Mouse (Mus musculus): Measurements from ENCODE around the gene Prpf4. TPM values are rescaled to one million over a fixed set of nuclear protein-coding genes. Genes with fewer than 3 reads are reported as not detected.
A peak's percentile ranks its signal among the peaks of the same experiment; 100 is the strongest.

Gene Prpf4
- 11.6 and 13.8 TPM in 2 replicates for polyA plus RNA-seq (2015; fragmentation: Nextera tagmentation; extraction: Ambion mirVana)

- WGBS = under 1% methylated on average over 39 of the region's 39 CpGs
- H3K4me3 ChIP-seq = peak within 1 kb of the TSS; percentile 91
- H3K4me2 ChIP-seq = peak within 1 kb of the TSS; percentile 86
- peaks cover 36% of the 10 kb centered on the region for H3K4me1 ChIP-seq
- H3K27me3 ChIP-seq (replicated peaks) = no peaks in the 10 kb centered on the region
- H3K36me3 ChIP-seq = peaks cover 40% of the 10 kb centered on the region
- no peaks in the 10 kb centered on the region for H3K9me3 ChIP-seq
- H3K9ac ChIP-seq = peak within 1 kb of the TSS; percentile 96
- H3K27ac ChIP-seq (replicated peaks) = peak within 1 kb of the TSS; percentile 93
- peak; percentile 98 for ATAC-seq (ENCODE audit: extremely low read depth, insufficient number of reproducible peaks, low FRiP score, low TSS enrichment)
Observed at GRCm38 (mm10) chr4:62408601-62409282, at the start of gene Prpf4, which contains the start of gene Cdc26. Gene Prpf4, plus strand, starts transcription at chr4:62408797. Gene Cdc26, minus strand, starts transcription at chr4:62408642.

GRCm38 (mm10) chr4:62359256-62359775, 49.3 kb upstream of the Prpf4 start:
- H3K27ac ChIP-seq (replicated peaks) = no peak overlapping the region
- H3K36me3 ChIP-seq = peaks cover 15% of the 10 kb centered on the region
- peak overlapping the region; percentile 85 for H3K9ac ChIP-seq
- H3K4me3 ChIP-seq = peak overlapping the region; percentile 80
- H3K4me2 ChIP-seq = peak overlapping the region; percentile 81
- ATAC-seq (ENCODE audit: extremely low read depth, insufficient number of reproducible peaks, low FRiP score, low TSS enrichment) = no peak
- H3K27me3 ChIP-seq (replicated peaks) = no peaks in the 10 kb centered on the region
- peaks cover 24% of the 10 kb centered on the region for H3K4me1 ChIP-seq
- 44% methylated on average over 7 of the region's 7 CpGs for WGBS
- H3K9me3 ChIP-seq = no peaks in the 10 kb centered on the region

- H3K9me3 ChIP-seq = no peaks in the 10 kb centered on the region
- peaks cover 24% of the 10 kb centered on the region for H3K4me1 ChIP-seq
- H3K4me2 ChIP-seq = peak within 1 kb of the TSS; percentile 81
- ATAC-seq (ENCODE audit: extremely low read depth, insufficient number of reproducible peaks, low FRiP score, low TSS enrichment) = peak; percentile 100
- peak within 1 kb of the TSS; percentile 83 for H3K27ac ChIP-seq (replicated peaks)
- under 1% methylated on average over 51 of the region's 51 CpGs for WGBS
- no peaks in the 10 kb centered on the region for H3K27me3 ChIP-seq (replicated peaks)
- H3K9ac ChIP-seq = peak within 1 kb of the TSS; percentile 87
- H3K36me3 ChIP-seq = peaks cover 15% of the 10 kb centered on the region
- peak within 1 kb of the TSS; percentile 80 for H3K4me3 ChIP-seq
Observed at GRCm38 (mm10) chr4:62360088-62360804, 48.4 kb upstream of the Prpf4 start, which contains the start of the genes Fkbp15 and Slc31a1. Gene Fkbp15, minus strand, starts transcription at chr4:62360548. Gene Slc31a1, plus strand, starts transcription at chr4:62360727.

GRCm38 (mm10) chr4:62360805-62361455, 47.7 kb upstream of the Prpf4 start:
- no peak; the same call in 1 of the 2 replicates for ATAC-seq (ENCODE audit: extremely low read depth, insufficient number of reproducible peaks, low FRiP score, low TSS enrichment)
- Histone ChIP-seq H3K27ac (replicated peaks) (peak overlapping the region; percentile 80), H3K9me3 (no peaks in the 10 kb centered on the region), H3K4me1 (peaks cover 24% of the 10 kb centered on the region), H3K36me3 (peaks cover 15% of the 10 kb centered on the region), H3K9ac (peak overlapping the region; percentile 87), H3K4me3 (peak overlapping the region; percentile 80), H3K4me2 (peak overlapping the region; percentile 81), H3K27me3 (replicated peaks) (no peaks in the 10 kb centered on the region)
- under 1% methylated on average over 22 of the region's 22 CpGs for WGBS

- no peak for ATAC-seq (ENCODE audit: extremely low read depth, insufficient number of reproducible peaks, low FRiP score, low TSS enrichment)
- H3K4me1 ChIP-seq = peaks cover 24% of the 10 kb centered on the region
Observed at GRCm38 (mm10) chr4:62361571-62361970, 47.0 kb upstream of the Prpf4 start.

GRCm38 (mm10) chr4:62361997-62362396, 46.6 kb upstream of the Prpf4 start:
- Histone ChIP-seq H3K27me3 (replicated peaks) (no peaks in the 10 kb centered on the region), H3K27ac (replicated peaks) (peak overlapping the region; percentile 55), H3K9ac (peak overlapping the region; percentile 87), H3K4me2 (peak overlapping the region; percentile 81), H3K4me1 (peaks cover 24% of the 10 kb centered on the region), H3K36me3 (peaks cover 9% of the 10 kb centered on the region), H3K9me3 (no peaks in the 10 kb centered on the region), H3K4me3 (peak overlapping the region; percentile 80)
- ATAC-seq (ENCODE audit: extremely low read depth, insufficient number of reproducible peaks, low FRiP score, low TSS enrichment) = no peak
- WGBS = 79% methylated on average over 1 of the region's 1 CpGs

More at GRCm38 (mm10) chr4:62361571-62361970, 47.0 kb upstream of the Prpf4 start:
- H3K4me2 ChIP-seq = peak overlapping the region; percentile 81
- peak overlapping the region; percentile 55 for H3K27ac ChIP-seq (replicated peaks)
- peak overlapping the region; percentile 80 for H3K4me3 ChIP-seq
- H3K9me3 ChIP-seq = no peaks in the 10 kb centered on the region
- H3K27me3 ChIP-seq (replicated peaks) = no peaks in the 10 kb centered on the region
- 19% methylated on average over 6 of the region's 6 CpGs for WGBS
- H3K9ac ChIP-seq = peak overlapping the region; percentile 87
- peaks cover 13% of the 10 kb centered on the region for H3K36me3 ChIP-seq

- Histone ChIP-seq H3K4me1 (peaks cover 24% of the 10 kb centered on the region), H3K9me3 (no peaks in the 10 kb centered on the region), H3K36me3 (peaks cover 7% of the 10 kb centered on the region), H3K9ac (no peak overlapping the region; the same call in 1 of the 2 replicates), H3K27me3 (replicated peaks) (no peaks in the 10 kb centered on the region), H3K4me2 (peak overlapping the region; percentile 81), H3K4me3 (peak overlapping the region; percentile 80; the same call in 1 of the 2 replicates), H3K27ac (replicated peaks) (no peak overlapping the region)
- no peak for ATAC-seq (ENCODE audit: extremely low read depth, insufficient number of reproducible peaks, low FRiP score, low TSS enrichment)
- 85% methylated on average over 2 of the region's 2 CpGs for WGBS
Observed at GRCm38 (mm10) chr4:62362437-62362836, 46.2 kb upstream of the Prpf4 start.

GRCm38 (mm10) chr4:62364299-62364698, 44.3 kb upstream of the Prpf4 start:
- Histone ChIP-seq H3K27me3 (replicated peaks) (no peaks in the 10 kb centered on the region), H3K27ac (replicated peaks) (no peak overlapping the region), H3K9me3 (no peaks in the 10 kb centered on the region), H3K4me2 (no peak overlapping the region), H3K36me3 (no peaks in the 10 kb centered on the region), H3K4me3 (no peak overlapping the region), H3K9ac (no peak overlapping the region), H3K4me1 (peaks cover 26% of the 10 kb centered on the region)
- 87% methylated on average over 8 of the region's 8 CpGs for WGBS
- no peak for ATAC-seq (ENCODE audit: extremely low read depth, insufficient number of reproducible peaks, low FRiP score, low TSS enrichment)

GRCm38 (mm10) chr4:62366291-62366690, 42.3 kb upstream of the Prpf4 start:
- Histone ChIP-seq H3K27me3 (replicated peaks) (no peaks in the 10 kb centered on the region), H3K4me1 (peaks cover 38% of the 10 kb centered on the region), H3K4me3 (no peak overlapping the region), H3K4me2 (no peak overlapping the region), H3K27ac (replicated peaks) (no peak overlapping the region), H3K9ac (no peak overlapping the region), H3K9me3 (no peaks in the 10 kb centered on the region), H3K36me3 (no peaks in the 10 kb centered on the region)
- no peak for ATAC-seq (ENCODE audit: extremely low read depth, insufficient number of reproducible peaks, low FRiP score, low TSS enrichment)
- WGBS = 82% methylated on average over 4 of the region's 4 CpGs

GRCm38 (mm10) chr4:62367586-62367985, 41.0 kb upstream of the Prpf4 start:
- 86% methylated on average over 6 of the region's 6 CpGs for WGBS

GRCm38 (mm10) chr4:62369091-62369490, 39.5 kb upstream of the Prpf4 start:
- no peak for ATAC-seq (ENCODE audit: extremely low read depth, insufficient number of reproducible peaks, low FRiP score, low TSS enrichment)
- no peaks in the 10 kb centered on the region for H3K36me3 ChIP-seq
- peak overlapping the region; percentile 16; the same call in 1 of the 2 replicates for H3K4me2 ChIP-seq
- H3K9ac ChIP-seq = no peak overlapping the region
- no peaks in the 10 kb centered on the region for H3K27me3 ChIP-seq (replicated peaks)
- WGBS = 9% methylated on average over 3 of the region's 3 CpGs
- H3K27ac ChIP-seq (replicated peaks) = peak overlapping the region; percentile 34; the same call in 1 of the 2 replicates
- no peaks in the 10 kb centered on the region for H3K9me3 ChIP-seq
- peaks cover 51% of the 10 kb centered on the region for H3K4me1 ChIP-seq
- H3K4me3 ChIP-seq = no peak overlapping the region

More at GRCm38 (mm10) chr4:62367586-62367985, 41.0 kb upstream of the Prpf4 start:
- Histone ChIP-seq H3K4me3 (no peak overlapping the region), H3K27ac (replicated peaks) (no peak overlapping the region), H3K4me1 (peaks cover 39% of the 10 kb centered on the region), H3K4me2 (no peak overlapping the region), H3K36me3 (no peaks in the 10 kb centered on the region), H3K9ac (no peak overlapping the region), H3K27me3 (replicated peaks) (no peaks in the 10 kb centered on the region), H3K9me3 (no peaks in the 10 kb centered on the region)
- no peak for ATAC-seq (ENCODE audit: extremely low read depth, insufficient number of reproducible peaks, low FRiP score, low TSS enrichment)

Data from heart, embryonic 13.5 days (tissue).